Mouse (Mus musculus) liver, embryonic 14 days (tissue): Measurements from ENCODE around the gene Hcar1. TPM values are rescaled to one million over a fixed set of nuclear protein-coding genes. Genes with fewer than 3 reads are reported as not detected.

Experiments used
- polyA plus RNA-seq: library from polyadenylated mRNA; depleted of rRNA; stranded (reverse); fragments of >200 nt; gene quantifications from 2 replicates; pipeline ENCODE4 v1.2.3, GENCODE M21; 2012; rRNA removed

Gene Hcar1
- polyA plus RNA-seq: 0.05 and 0.07 TPM in 2 replicates

GRCm38 (mm10) chr5:123879928-123880327 lies at the start of gene Hcar1:
Gene Hcar1, minus strand, starts transcription at chr5:123880020.

GRCm38 (mm10) chr5:123927118-123927517 lies 47.3 kb upstream of the Hcar1 start, which contains the start of gene Gm43518:
Gene Gm43518, plus strand, starts transcription at chr5:123927418.

GRCm38 (mm10) chr5:123906976-123907630 lies 27.3 kb upstream of the Hcar1 start, which contains the start of gene Denr:
Gene Denr, plus strand, starts transcription at chr5:123907175.

GRCm38 (mm10) chr5:123865365-123865764 lies 14.5 kb downstream of the Hcar1 start, which contains the start of gene Hcar2:
Gene Hcar2, minus strand, starts transcription at chr5:123865499.

Other genes with a start within 250 kb of the Hcar1 start
- 5.9 and 7.0 TPM in 2 replicates for gene Clip1, start 195.4 kb downstream of the Hcar1 start, polyA plus RNA-seq
- 25.3 and 26.7 TPM in 2 replicates for gene Zcchc8, start 158.9 kb downstream of the Hcar1 start, polyA plus RNA-seq
- gene Rsrc2, start 130.6 kb downstream of the Hcar1 start, polyA plus RNA-seq: 43.6 TPM in 2 replicates
- gene Kntc1, start 130.3 kb downstream of the Hcar1 start, polyA plus RNA-seq: 19.9 and 25.5 TPM in 2 replicates
- 0.16 and 0.20 TPM in 2 replicates for gene Hcar2, start 14.5 kb downstream of the Hcar1 start, polyA plus RNA-seq
- 21.9 and 23.9 TPM in 2 replicates for gene Denr, start 27.2 kb upstream of the Hcar1 start, polyA plus RNA-seq
- gene Gm43518, start 47.4 kb upstream of the Hcar1 start, polyA plus RNA-seq: 0.27 and 0.51 TPM in 2 replicates
- gene Ccdc62, start 50.7 kb upstream of the Hcar1 start, polyA plus RNA-seq: 2.7 and 4.0 TPM in 2 replicates
- gene Hip1r, start 93.6 kb upstream of the Hcar1 start, polyA plus RNA-seq: 6.4 and 7.1 TPM in 2 replicates
- gene Vps37b, start 152.2 kb upstream of the Hcar1 start, polyA plus RNA-seq: 10.6 and 11.9 TPM in 2 replicates
- gene Abcb9, start 215.8 kb upstream of the Hcar1 start, polyA plus RNA-seq: 2.2 and 2.7 TPM in 2 replicates
- gene Ogfod2, start 232.3 kb upstream of the Hcar1 start, polyA plus RNA-seq: 9.4 and 10.4 TPM in 2 replicates
- gene Arl6ip4, start 236.1 kb upstream of the Hcar1 start, polyA plus RNA-seq: 51.5 and 58.2 TPM in 2 replicates